ENCODE assay signal across 20 mouse cellular contexts in the genomic region with DNA sequence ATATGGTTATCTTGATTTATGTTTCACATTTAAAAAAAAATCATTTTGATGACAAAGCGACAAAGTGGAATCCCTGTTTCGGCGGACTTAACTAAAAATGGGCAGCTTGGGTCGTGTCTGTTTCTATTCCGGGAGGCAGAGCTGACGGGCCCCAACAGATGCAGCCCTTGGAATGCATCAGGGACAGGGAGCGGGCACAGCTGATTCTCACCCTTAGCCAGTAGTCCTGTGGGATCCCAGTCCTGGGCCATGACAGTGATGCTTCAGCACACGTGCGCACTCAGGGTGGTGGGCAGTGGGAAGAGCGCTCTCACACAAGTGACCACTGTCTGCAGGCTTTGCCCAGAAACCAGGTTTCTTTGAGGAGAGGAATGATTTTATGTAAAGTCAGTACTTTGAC. TPM values are rescaled to one million over a fixed set of nuclear protein-coding genes. Genes with fewer than 3 reads are reported as not detected.
DNase-seq lines count a peak whose midpoint lies in the region; ATAC-seq and TF ChIP-seq lines count a peak whose summit lies in the region.
"Had no signal": no experiment of that assay in that cellular context is flagged by ENCODE, and none has a peak within 500 bp of the region (broad histone marks: within the 10 kb centered on the region; RNA-seq: fewer than 3 reads in every experiment).

No protein-coding gene starts in this region.

- no peaks in the 10 kb centered on the region for H3K9me3 ChIP-seq in lung, embryonic 15.5 days
- no peaks in the 10 kb centered on the region for H3K9me3 ChIP-seq in heart, postnatal 0 days (replicated peaks; ENCODE audit: control insufficient read depth, low read length)
- no peaks in the 10 kb centered on the region for H3K9me3 ChIP-seq in midbrain, postnatal 0 days (ENCODE audit: low read length)
- H3K9me3 ChIP-seq: forebrain, embryonic 15.5 days; liver, embryonic 12.5 days; midbrain, embryonic 12.5 days had no signal

- ATAC-seq in lung, embryonic 15.5 days (ENCODE audit: borderline replicate concordance, extremely low read depth, low FRiP score, low TSS enrichment), result no peak
- ATAC-seq in heart, postnatal 0 days (ENCODE audit: insufficient read depth, low read depth), result peak; percentile 50
- ATAC-seq in cerebellum, adult (ENCODE audit: insufficient number of reproducible peaks, low FRiP score, low TSS enrichment), result no peak
- no peak for ATAC-seq in midbrain, postnatal 0 days (ENCODE audit: low FRiP score)
- ATAC-seq: activated CD4-positive, CD25-positive, alpha-beta regulatory T cell, adult 4 months; forebrain, embryonic 15.5 days; liver, embryonic 12.5 days had no signal

- H3K4me2 ChIP-seq in lung, embryonic 15.5 days, result peak overlapping the region; percentile 19; the same call in 1 of the 2 replicates
- H3K4me2 ChIP-seq in heart, postnatal 0 days (ENCODE audit: low read depth, low read length), result peak overlapping the region; percentile 60
- H3K4me2 ChIP-seq in midbrain, postnatal 0 days (ENCODE audit: low read depth, low read length, poor library complexity, severe bottlenecking), result no peak overlapping the region
- H3K4me2 ChIP-seq: forebrain, embryonic 15.5 days; hindbrain, embryonic 14.5 days; liver, embryonic 12.5 days; midbrain, embryonic 12.5 days had no signal

- H3K4me1 ChIP-seq in lung, embryonic 15.5 days, result peaks cover 9% of the 10 kb centered on the region
- H3K4me1 ChIP-seq in lung, adult 2 months (ENCODE audit: control insufficient read depth, insufficient read depth, low read length), result no peaks in the 10 kb centered on the region
- 0 out of 2 replicates have a peak, but pooled peaks cover 4% of the 10 kb centered on the region for H3K4me1 ChIP-seq in heart, postnatal 0 days (ENCODE audit: control insufficient read depth, insufficient read depth)
- no peaks in the 10 kb centered on the region for H3K4me1 ChIP-seq in midbrain, postnatal 0 days (ENCODE audit: insufficient read depth, low read length)
- H3K4me1 ChIP-seq: forebrain, embryonic 15.5 days; liver, embryonic 12.5 days; midbrain, embryonic 12.5 days had no signal

- peak; percentile 25 for DNase-seq in embryo, embryonic 11 days
- no peak for DNase-seq in embryo, embryonic 10.5 days (ENCODE audit: low spot score)
- DNase-seq in lung, adult 2 months, result no peak
- peak; percentile 64 for DNase-seq in heart, postnatal 0 days (ENCODE audit: low spot score)
- DNase-seq in midbrain, postnatal 0 days (ENCODE audit: low spot score), result no peak
- DNase-seq in retina, postnatal 1 day, result no peak
- DNase-seq: adrenal gland, postnatal 36 days; cerebellum, postnatal 25 days; kidney, adult 11 months; kidney, postnatal 14 days; lung, postnatal 14 days; right cerebral cortex, postnatal 14 days; thymus, postnatal 36 days had no signal

- H3K9ac ChIP-seq in lung, embryonic 15.5 days, result no peak overlapping the region
- H3K9ac ChIP-seq in heart, postnatal 0 days (replicated peaks; ENCODE audit: low read depth, low read length), result peak overlapping the region; percentile 37
- H3K9ac ChIP-seq in midbrain, postnatal 0 days (replicated peaks; ENCODE audit: low read length, poor library complexity, severe bottlenecking), result no peak overlapping the region
- H3K9ac ChIP-seq: forebrain, embryonic 15.5 days; hindbrain, embryonic 14.5 days; liver, embryonic 12.5 days; midbrain, embryonic 12.5 days had no signal

- H3K36me3 ChIP-seq in lung, embryonic 15.5 days, result no peaks in the 10 kb centered on the region
- no peaks in the 10 kb centered on the region for H3K36me3 ChIP-seq in heart, postnatal 0 days (replicated peaks; ENCODE audit: control insufficient read depth, insufficient read depth, low read length)
- no peaks in the 10 kb centered on the region for H3K36me3 ChIP-seq in midbrain, postnatal 0 days (ENCODE audit: insufficient read depth, low read length)
- H3K36me3 ChIP-seq: forebrain, embryonic 15.5 days; liver, embryonic 12.5 days; midbrain, embryonic 12.5 days had no signal

- no peaks in the 10 kb centered on the region for H3K27me3 ChIP-seq in lung, embryonic 15.5 days
- no peaks in the 10 kb centered on the region for H3K27me3 ChIP-seq in heart, postnatal 0 days (ENCODE audit: control insufficient read depth, insufficient read depth, low read length)
- no peaks in the 10 kb centered on the region for H3K27me3 ChIP-seq in midbrain, postnatal 0 days (ENCODE audit: insufficient read depth, low read length)
- H3K27me3 ChIP-seq: forebrain, embryonic 15.5 days; liver, embryonic 12.5 days; midbrain, embryonic 12.5 days had no signal

- 41% methylated on average over 10 of the region's 10 CpGs for WGBS in lung, embryonic 15.5 days
- 63% methylated on average over 10 of the region's 10 CpGs for WGBS in lung, adult 2 months
- 30% methylated on average over 10 of the region's 10 CpGs for WGBS in heart, postnatal 0 days
- WGBS in midbrain, postnatal 0 days, result 86% methylated on average over 10 of the region's 10 CpGs

- no peak for TF ChIP-seq POLR2A in lung, adult 2 months (IDR thresholded peaks at IDR 0.05; ENCODE audit: borderline replicate concordance, extremely low read depth, low read depth, low read length)

- no peak for TF ChIP-seq EP300 in heart, postnatal 0 days (IDR thresholded peaks at IDR 0.05; ENCODE audit: low read depth)

- H3K27ac ChIP-seq in lung, embryonic 15.5 days, result no peak overlapping the region
- peak overlapping the region; percentile 93 for H3K27ac ChIP-seq in heart, postnatal 0 days (ENCODE audit: low read depth)
- no peak overlapping the region for H3K27ac ChIP-seq in midbrain, postnatal 0 days (ENCODE audit: low read depth, low read length)
- H3K27ac ChIP-seq: forebrain, embryonic 15.5 days; hindbrain, embryonic 14.5 days; liver, embryonic 12.5 days; midbrain, embryonic 12.5 days had no signal

- no peak for TF ChIP-seq CTCF in lung, adult 2 months (IDR thresholded peaks at IDR 0.05; ENCODE audit: insufficient read depth, low read length)
- no peak for TF ChIP-seq CTCF in heart, postnatal 0 days (IDR thresholded peaks at IDR 0.05; ENCODE audit: low read depth)
- no peak for TF ChIP-seq CTCF in midbrain, postnatal 0 days (IDR thresholded peaks at IDR 0.05)

- no peak overlapping the region for H3K4me3 ChIP-seq in lung, embryonic 15.5 days
- H3K4me3 ChIP-seq in lung, adult 2 months (replicated peaks; ENCODE audit: extremely low read depth, low read depth, low read length), result no peak overlapping the region
- H3K4me3 ChIP-seq in heart, postnatal 0 days (ENCODE audit: low read depth, low read length), result peak overlapping the region; percentile 36
- no peak overlapping the region for H3K4me3 ChIP-seq in midbrain, postnatal 0 days (ENCODE audit: low read depth, low read length)
- H3K4me3 ChIP-seq: forebrain, embryonic 15.5 days; liver, embryonic 12.5 days; midbrain, embryonic 12.5 days had no signal

RNA-seq across cellular contexts. Expression of a gene that starts 1.1 kb away (rescaled TPM):
- polyA plus RNA-seq in lung, embryonic 15.5 days (2015; fragmentation: Nextera tagmentation; extraction: Ambion mirVana), result 1.2 and 1.6 TPM in 2 replicates
- 0.32 and 2.5 TPM in 2 replicates for polyA plus RNA-seq in lung, adult 2 months (2012; rRNA removed)
- 75.3 and 80.7 TPM in 2 replicates for total RNA-seq in heart, postnatal 0 days (2014; rRNA removed; ENCODE audit: low replicate concordance)
- 66.8 TPM in 2 replicates for polyA plus RNA-seq in heart, postnatal 0 days (2015; fragmentation: Nextera tagmentation; extraction: Ambion mirVana)
- total RNA-seq in midbrain, postnatal 0 days (2014; rRNA removed), result 0.05 TPM in 2 replicates
- 0.11 and 0.12 TPM in 2 replicates for polyA plus RNA-seq in midbrain, postnatal 0 days (2015; fragmentation: Nextera tagmentation; extraction: Ambion mirVana)
- total RNA-seq: adrenal gland, postnatal 36 days had no signal
- polyA plus RNA-seq: activated CD4-positive, CD25-positive, alpha-beta regulatory T cell, adult 4 months had no signal

Comparison
In these comparisons a context has a peak if more than half of its experiments do, and no peak if none do; other contexts are left out.
1. DNase-seq: peak in embryo, embryonic 11 days (single experiment) and heart, postnatal 0 days (single experiment); none in embryo, embryonic 10.5 days (single experiment), lung, adult 2 months (single experiment), midbrain, postnatal 0 days (single experiment) and retina, postnatal 1 day (single experiment).
2. RNA of a gene that starts 1.1 kb away (polyA plus RNA-seq): 66.8 TPM in heart, postnatal 0 days; 0.32 to 2.5 TPM in lung, adult 2 months, 1.2 to 1.6 TPM in lung, embryonic 15.5 days and 0.11 to 0.12 TPM in midbrain, postnatal 0 days; every median in the first group is over 10 times any median in the second.